Mouse (Mus musculus) left cerebral cortex, postnatal 14 days (tissue): ENCODE measurements around the gene Hoxb6. TPM values are rescaled to one million over a fixed set of nuclear protein-coding genes. Genes with fewer than 3 reads are reported as not detected.

Source experiments
- DNase-seq, 2 experiments: peaks; one replicate each; pipeline ENCODE4 v3.0.0; 2021 to 2022; ENCODE audit warnings: low spot score in 2 of 2, mixed read lengths in 1 of 2
- intact Hi-C: fragments of 180-260 bp; cut with DNase I; formaldehyde crosslinking; loops from one replicate; pipeline ENCODE4 v1.15.1; 2025
- total RNA-seq, 2 experiments: library from RNA; stranded (reverse); gene quantifications; 2 replicates each; pipeline ENCODE4 v1.2.3; 2021

Hoxb6 gene
- total RNA-seq, 2 experiments from 2014 or later: not detected

DNA sequence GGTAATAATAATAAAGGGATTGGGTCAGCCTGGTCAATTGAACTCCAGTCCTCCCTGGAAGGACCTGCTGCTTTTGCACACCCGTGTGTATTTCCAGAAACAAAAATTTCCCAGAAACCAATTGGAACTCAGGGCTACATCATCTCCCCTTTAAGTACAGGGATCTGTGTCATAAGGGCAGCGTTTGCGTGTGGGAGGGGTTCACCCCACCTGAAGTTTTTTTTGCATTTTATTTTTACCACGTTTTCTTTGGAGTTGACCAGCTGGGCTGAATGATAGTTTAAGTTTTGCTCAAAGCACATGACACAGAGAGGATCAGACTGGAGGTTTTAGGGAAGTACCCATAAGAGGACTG is 50.3 kb downstream of the Hoxb6 start:
- intact Hi-C loops: loop anchor here (10.0 kb wide), 1 partner anchor 338 kb away; the partner anchor contains the start of gene Igf2bp1
- DNase-seq: no peak

DNA sequence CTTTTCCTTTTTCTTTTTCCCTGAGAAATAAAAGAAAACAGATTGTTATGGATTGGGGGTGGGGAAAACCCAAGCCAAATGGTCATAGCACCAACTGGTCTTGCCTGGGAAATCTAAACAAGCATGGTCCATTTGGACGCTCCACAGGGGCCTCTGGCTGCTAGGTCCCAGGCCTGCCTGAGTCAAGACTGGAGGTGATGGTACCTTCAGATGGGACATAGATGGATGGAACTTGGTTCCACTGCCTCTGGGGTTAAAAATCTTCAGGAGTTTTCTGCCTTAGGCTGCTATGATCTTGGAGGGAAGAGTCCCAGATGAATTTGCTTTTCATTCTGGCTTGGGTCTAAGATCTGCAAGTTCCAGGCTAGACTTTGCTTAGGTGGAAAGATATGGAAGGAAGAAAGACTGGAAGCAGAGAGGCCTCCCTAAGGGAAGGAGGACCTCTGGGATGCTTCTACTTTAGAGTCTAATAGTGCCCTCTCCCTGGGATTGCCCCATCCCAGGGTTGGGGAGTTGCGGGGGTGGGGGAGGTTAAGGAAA is 51.0 kb downstream of the Hoxb6 start:
- no peak for DNase-seq
- intact Hi-C loops: loop anchor here (10.0 kb wide), 1 partner anchor 338 kb away; the partner anchor contains the start of gene Igf2bp1

DNA sequence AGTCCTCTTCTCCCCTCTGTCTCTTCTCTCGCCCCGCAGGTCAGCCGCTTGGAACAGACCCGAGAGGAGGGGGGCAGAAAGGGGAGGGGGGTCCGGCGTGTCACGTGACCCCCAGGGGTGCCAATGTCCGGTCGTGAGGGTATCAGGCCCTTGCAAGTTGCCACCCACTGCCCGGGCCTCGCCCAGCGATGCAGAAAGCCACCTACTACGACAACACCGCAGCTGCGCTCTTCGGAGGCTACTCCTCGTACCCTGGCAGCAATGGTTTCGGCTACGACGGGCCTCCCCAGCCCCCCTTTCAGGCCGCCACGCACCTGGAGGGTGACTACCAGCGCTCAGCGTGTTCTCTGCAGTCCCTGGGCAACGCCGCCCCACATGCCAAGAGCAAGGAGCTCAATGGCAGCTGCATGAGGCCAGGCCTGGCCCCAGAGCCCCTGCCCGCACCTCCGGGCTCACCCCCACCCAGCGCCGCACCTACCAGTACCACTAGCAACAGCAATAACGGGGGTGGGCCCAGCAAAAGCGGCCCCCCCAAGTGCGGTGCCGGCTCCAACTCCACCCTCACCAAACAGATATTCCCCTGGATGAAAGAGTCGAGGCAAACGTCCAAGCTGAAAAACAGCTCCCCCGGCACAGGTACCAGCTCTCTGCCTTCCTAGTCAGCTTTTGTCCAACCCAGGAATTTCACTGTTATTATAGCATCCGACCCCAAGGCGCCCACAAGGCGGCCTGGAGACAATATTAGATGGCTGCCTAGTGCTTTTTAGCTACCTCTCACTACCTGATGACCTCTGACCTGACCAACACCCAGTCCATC is 52.0 kb downstream of the Hoxb6 start:
- DNase-seq: no peak
- intact Hi-C loops: loop anchor here (10.0 kb wide), 1 partner anchor 339 kb away; the partner anchor contains the start of gene Igf2bp1

DNA sequence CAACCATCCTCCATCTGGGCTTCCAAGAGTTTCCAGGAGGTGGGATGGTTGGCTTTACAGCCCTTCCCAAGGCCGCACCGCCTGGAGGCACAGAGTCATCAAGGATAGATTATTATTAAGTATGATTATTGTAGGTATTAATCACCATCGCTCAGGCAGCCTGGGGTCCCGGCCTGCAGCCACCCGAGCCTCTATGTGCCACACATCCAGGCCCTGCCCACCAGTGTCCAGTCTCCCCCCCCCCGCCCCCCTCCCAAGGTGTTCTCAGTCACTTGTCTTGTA is 52.5 kb downstream of the Hoxb6 start:
- DNase-seq: no peak
- intact Hi-C loops: loop anchor here (10.0 kb wide), 1 partner anchor 340 kb away; the partner anchor contains the start of gene Igf2bp1

DNA sequence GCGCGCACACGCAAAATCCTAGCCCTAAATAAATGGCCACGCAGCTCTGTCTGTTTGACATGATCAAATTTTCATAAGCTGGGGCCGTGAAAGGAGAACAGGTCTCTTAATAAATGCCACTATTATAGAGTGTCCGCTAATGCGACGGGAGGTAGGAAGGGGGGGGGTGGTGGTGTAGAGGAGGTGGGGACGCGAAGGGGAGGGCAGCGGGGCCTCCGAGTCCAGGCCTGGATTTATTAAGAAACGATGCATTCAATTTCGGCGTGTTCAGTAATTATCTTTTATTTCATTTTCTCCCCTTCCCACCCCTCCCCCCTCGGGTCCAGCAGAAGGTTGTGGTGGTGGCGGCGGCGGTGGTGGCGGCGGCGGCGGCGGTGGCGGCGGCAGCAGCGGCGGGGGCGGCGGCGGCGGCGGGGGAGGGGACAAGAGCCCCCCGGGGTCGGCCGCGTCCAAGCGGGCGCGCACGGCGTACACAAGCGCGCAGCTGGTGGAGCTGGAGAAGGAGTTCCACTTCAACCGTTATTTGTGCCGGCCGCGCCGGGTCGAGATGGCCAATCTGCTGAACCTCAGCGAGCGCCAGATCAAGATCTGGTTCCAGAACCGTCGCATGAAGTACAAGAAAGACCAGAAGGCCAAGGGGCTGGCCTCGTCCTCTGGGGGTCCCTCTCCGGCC is 53.1 kb downstream of the Hoxb6 start:
- DNase-seq: no peak
- intact Hi-C loops: loop anchor here (10.0 kb wide), 1 partner anchor 341 kb away; the partner anchor contains the start of gene Igf2bp1

DNA sequence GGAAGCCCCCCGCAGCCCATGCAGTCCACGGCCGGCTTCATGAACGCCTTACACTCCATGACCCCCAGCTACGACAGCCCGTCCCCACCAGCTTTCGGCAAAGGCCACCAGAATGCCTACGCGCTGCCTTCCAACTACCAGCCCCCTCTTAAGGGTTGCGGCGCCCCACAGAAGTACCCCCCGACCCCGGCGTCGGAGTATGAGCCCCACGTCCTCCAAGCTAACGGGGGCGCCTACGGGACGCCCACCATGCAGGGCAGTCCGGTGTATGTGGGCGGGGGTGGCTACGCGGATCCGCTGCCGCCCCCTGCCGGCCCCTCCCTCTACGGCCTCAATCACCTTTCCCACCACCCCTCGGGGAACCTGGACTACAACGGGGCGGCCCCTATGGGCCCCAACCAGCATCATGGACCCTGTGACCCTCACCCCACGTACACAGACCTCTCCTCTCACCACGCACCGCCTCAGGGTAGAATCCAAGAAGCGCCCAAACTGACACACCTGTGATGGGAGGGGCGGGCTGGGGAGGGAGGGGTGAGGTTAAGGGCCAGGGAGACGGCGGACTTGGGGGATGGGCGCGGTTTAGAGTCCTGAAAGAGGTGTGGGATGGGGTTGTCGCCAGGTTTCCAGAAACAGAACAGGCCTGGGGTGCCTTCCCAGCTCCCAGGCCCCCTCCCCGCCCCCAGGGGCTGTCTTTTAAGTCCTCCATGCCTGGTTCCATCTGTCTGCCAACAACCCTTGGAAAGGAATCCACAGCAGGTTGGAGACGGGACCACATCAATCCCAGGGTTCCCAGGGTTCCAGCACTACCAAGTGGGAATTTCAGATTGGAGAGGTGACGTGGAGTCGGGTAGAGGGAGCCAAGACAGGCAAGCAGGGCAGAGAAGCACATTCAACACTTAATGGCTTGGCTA is 53.9 kb downstream of the Hoxb6 start:
- intact Hi-C loops: loop anchor here (10.0 kb wide), 1 partner anchor 341 kb away; the partner anchor contains the start of gene Igf2bp1
- DNase-seq: no peak

DNA sequence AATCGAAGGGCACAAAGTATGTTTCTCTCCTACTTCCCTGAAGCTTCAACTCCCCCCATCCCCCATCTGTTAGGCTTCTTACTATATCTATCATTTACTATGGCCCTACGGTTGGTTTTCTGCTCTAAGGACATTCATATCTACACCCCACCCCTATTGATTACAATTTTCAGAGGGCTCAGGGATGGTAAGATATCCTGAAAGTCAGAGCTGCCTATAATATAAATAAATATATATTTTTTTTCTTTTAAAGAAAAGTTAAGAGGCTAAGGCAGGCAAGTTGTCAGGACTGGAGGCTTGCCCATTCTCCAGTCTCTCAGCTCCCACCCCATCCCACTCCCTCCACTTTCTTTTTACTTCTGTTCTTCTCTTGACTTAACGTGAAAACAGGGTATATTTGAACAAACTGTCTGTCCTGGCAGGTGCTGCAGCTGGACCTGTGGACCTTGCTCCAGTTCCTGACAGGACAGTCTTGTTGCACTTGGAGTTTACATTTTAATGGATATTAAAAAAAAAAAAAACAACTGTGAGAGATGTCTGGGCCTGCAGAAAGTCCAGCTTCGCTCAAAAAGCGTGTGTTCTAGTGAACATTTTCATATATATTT is 54.7 kb downstream of the Hoxb6 start:
- intact Hi-C loops: loop anchor here (10.0 kb wide), 1 partner anchor 342 kb away; the partner anchor contains the start of gene Igf2bp1
- no peak for DNase-seq

DNA sequence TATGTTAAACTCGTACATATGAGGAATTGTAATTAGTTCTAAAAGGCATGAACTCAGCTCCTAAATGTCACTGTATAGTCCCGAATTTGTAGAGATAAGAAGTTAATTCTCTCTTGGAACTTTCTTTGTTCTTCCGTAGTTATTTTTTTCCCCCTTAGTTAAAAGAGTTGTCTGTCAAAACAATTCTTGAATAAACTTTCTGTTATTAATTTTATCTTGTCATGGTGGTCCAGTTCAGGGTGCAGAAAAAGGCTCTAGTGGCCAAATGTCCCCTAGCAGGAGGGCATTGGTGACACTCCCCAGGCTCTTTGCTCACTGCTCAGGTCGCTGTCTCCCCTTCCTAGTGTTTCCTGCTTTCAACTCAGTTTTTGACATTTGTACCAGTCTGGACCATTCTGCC is 55.4 kb downstream of the Hoxb6 start:
- DNase-seq: no peak
- intact Hi-C loops: loop anchor here (10.0 kb wide), 1 partner anchor 343 kb away; the partner anchor contains the start of gene Igf2bp1

DNA sequence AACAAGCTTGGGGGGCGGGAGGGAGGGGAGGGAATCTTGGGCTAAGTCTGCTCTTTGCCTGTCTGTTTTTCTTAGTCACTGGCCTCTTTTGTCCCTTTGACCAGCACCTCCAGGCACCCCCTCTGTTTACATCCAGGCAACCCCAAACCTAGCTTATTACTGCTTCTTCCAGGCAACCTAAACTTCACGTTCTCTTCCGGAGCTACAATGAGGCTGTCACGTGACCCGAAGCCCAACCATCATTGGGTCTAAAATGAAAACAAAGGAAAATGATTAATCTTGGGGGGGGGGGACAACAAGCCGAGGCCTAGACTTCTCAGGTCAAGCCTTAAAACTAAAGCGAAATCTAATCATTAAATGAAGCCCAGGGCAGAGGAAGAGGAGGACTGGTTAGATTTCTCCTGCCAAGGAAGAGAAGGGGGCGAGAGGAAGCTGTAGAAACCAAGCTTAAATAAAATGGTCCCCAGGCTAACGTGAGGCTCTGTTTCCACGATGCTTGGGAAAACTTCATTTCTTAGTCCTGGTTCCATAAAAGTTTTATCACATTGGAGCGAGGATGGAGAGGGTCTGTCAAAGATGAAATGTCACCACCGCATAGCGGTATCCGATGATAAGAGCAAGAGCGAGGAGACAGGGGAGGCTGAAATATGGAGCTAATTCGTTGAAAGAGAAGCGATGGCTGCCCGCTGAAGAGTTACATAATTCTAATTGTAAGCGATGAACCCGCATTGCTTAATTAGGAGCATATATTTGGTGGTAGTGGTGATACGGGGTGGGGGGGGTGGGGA is 56.1 kb downstream of the Hoxb6 start:
- DNase-seq: no peak
- intact Hi-C loops: loop anchor here (10.0 kb wide), 1 partner anchor 344 kb away; the partner anchor contains the start of gene Igf2bp1

DNA sequence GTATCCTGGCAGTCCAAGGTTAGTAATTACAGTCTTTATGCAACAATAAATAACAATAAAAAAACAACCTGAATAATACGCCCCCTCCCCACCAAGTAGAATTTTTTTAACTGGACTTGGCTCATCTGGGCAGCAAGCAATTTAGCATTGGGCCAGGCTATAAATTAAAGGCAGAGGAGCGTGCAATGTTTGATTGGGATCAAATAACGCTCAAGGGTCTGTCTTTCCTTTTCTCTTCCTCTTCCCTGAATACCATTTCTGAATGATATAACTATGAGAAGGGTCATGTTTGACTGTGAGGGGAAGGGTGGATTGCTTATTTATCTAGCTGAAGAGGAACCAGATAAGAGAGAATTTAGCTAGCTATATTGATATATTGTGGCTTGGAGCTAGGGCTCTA is 56.7 kb downstream of the Hoxb6 start:
- DNase-seq: no peak
- intact Hi-C loops: loop anchor here (10.0 kb wide), 1 partner anchor 344 kb away; the partner anchor contains the start of gene Igf2bp1

DNA sequence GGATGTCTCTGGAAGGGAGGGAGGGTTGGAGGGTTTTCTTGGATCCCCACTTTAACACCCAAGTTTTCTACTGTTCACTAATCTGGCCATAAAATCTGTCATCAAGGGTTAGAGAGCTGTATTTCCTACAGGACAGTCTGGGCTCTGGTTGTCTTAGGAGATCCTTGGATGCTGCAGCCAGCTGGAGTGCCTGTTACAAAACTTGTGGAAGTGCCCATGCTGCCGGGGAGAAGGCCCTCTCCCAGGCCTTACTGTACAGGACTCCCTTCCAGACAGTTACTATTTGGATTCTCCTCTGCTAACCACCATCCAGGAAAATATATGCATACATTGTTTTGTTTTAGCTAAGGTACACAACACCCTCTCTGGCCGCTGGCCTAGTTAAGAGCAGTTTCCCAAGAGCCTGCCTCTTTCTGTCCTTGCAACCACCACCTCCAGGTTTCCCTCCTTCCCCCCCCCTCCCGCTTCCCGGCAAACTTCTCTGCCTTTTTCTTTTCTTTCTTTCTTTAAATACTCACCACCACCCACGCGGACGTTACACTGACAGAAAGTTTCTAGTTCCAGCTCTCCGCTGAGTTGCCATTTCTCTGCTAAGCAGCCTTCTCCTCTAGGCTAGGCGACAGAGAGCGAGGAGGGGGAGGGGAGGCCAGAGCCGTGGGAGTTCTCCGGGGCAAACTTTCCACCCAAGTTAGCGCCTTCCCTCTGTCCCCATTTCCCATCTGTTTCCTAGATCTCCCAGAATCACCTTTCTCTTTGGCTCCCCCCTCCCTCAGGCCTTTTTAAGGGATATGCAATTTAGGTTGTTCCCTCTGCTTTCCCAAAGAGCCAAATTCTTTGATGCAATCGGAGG is 57.4 kb downstream of the Hoxb6 start:
- intact Hi-C loops: loop anchor here (10.0 kb wide), 1 partner anchor 345 kb away; the partner anchor contains the start of gene Igf2bp1
- no peak for DNase-seq

DNA sequence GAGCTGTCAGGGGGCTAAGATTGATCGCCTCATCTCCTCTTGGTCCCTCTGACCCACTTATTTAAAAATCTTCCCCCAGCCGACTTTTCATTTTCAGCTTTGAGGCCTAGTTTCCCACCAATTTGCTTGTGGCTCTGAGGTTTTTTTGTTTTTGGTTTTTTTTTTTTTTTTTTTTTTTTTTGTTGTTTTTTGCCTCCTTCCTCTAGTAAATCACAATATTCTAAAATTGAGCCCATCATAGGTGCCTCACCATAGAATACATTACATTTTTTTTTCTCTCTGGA is 58.0 kb downstream of the Hoxb6 start, which contains the start of gene Hoxb2:
Gene Hoxb2 (plus strand): TSS at position 185 of the 284 bp plus-strand sequence.
- intact Hi-C loops: no loop called here
- DNase-seq: no peak

DNA sequence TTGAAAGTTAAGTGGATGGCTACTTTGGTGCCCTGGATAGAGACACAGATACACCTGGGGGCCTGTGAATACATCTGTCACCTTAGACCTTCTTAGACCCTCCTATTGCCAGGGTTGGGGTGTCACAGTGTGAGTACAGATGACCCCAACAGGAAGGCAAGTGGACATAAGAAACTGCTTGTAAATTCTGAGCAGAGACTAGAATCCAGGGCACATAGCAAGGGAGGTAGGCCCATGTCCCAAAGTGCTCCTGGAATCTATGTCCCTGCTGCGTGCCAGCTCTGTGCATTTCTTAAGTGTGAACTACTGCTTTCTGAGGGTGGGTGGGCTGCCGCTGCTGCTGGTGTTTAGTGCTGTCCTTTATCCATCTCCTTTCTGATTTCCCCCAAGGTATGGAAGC is 58.5 kb downstream of the Hoxb6 start:
- DNase-seq: no peak
- intact Hi-C loops: no loop called here
